Mouse (Mus musculus) brown adipose tissue, adult 24 weeks (tissue): Measurements from ENCODE around the gene Cdk5r2. TPM values are rescaled to one million over a fixed set of nuclear protein-coding genes. Genes with fewer than 3 reads are reported as not detected.
A peak's percentile ranks its signal among the peaks of the same experiment; 100 is the strongest.

Experiments
- H3K27ac ChIP-seq: fragments of 200-500 bp; replicated peaks from 2 replicates; pipeline ENCODE4 v1.5.1; 2012; ENCODE audit warnings: low read depth, mild to moderate bottlenecking, low read length
- H3K4me1 ChIP-seq: fragments of 200-500 bp; 2 replicates; pipeline ENCODE4 v1.6.1; 2012; ENCODE audit warnings: low read length, mixed read lengths; ENCODE audit not compliant: control insufficient read depth, insufficient read depth, insufficient read length
- H3K4me3 ChIP-seq: fragments of 200-500 bp; 2 replicates; pipeline ENCODE4 v1.5.1; 2012; ENCODE audit warnings: low read depth, mild to moderate bottlenecking, low read length, moderate library complexity; ENCODE audit not compliant: insufficient read depth
- polyA plus RNA-seq: library from polyadenylated mRNA; stranded (reverse); fragments of >200 nt; gene quantifications from 2 replicates; pipeline ENCODE4 v1.2.4, GENCODE M21; 2012; ENCODE audit not compliant: missing spikeins, insufficient read depth, insufficient read length

Gene Cdk5r2
- polyA plus RNA-seq, 1 experiment = not detected

DNA sequence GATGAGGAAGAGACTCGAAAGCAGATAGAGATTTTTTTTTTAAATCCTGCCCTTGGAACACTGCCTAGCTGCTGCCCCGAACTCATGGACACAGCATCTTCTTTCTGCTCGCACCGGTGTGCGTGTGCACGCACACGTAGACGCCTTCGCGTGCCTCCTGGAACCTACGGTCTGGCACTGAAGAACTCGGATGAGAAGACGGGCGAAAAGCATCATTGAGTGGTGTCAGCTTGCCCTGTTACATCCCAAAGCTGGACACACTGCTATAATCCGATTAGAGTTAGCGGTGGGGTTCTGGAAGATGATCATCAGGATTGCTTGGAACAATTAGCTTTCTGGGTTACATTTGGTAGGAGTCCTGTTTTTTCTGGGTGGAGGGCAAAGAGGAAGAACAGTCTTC is 4.1 kb downstream of the Cdk5r2 start:
- Histone ChIP-seq H3K4me3 (no peak overlapping the region), H3K27ac (no peak overlapping the region), H3K4me1 (no peaks in the 10 kb centered on the region)

DNA sequence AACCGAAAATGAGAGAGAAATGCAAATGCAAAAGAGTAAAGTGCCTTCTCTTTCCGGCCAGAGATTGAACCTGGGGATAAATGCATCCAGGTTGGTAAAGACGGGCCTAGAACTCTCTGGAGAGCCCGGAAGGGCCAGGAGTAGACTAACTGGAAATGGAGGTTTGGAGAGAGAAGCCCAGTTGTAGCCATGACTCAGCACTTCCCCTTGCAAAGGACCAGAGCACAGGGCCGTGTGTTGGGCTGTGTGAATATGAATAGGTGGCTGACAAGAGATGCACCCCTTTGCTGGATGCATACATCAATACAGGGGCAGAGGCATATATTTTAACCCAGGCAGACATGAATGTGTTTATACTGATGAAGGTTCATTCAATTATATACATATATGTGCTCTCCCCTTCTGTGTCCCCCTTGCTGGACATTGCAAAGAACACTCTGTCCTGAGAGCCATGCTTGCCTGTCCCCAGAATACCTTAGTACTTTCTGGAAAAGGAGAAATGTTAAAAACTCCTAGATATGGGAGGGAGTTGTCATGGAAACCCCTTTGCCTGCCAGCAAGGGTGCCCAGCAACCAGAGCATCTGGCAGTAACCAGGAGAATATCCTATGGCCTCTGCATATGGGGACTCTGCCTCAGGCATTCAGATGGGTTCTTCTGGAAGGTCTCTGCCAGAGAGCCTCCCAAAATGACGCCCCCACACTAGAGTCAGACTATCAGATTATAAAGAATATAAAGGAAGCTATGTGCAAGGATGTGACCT is 4.7 kb downstream of the Cdk5r2 start:
- no peaks in the 10 kb centered on the region for H3K4me1 ChIP-seq
- no peak overlapping the region for H3K4me3 ChIP-seq

DNA sequence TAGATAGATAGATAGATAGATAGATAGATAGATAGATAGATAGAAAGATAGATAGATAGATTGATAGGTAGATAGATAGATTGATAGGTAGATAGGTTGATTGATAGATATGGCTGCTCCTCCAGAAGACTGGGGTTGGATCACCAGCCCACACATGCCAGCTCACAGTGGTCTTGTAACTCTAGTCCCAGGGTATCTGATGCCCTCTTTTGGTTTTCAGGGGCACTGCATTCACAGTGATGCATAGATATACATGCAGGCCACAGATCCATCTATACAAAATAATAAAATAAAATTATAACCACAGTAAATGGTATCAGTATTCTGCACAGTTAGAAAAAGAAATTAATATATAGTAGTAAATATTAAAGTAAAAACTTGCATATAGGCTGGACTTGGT is 7.0 kb downstream of the Cdk5r2 start:
- Histone ChIP-seq H3K27ac (no peak overlapping the region), H3K4me3 (no peak overlapping the region), H3K4me1 (no peaks in the 10 kb centered on the region)

More for the DNA sequence above, 4.7 kb downstream of the Cdk5r2 start:
- H3K27ac ChIP-seq = no peak overlapping the region

DNA sequence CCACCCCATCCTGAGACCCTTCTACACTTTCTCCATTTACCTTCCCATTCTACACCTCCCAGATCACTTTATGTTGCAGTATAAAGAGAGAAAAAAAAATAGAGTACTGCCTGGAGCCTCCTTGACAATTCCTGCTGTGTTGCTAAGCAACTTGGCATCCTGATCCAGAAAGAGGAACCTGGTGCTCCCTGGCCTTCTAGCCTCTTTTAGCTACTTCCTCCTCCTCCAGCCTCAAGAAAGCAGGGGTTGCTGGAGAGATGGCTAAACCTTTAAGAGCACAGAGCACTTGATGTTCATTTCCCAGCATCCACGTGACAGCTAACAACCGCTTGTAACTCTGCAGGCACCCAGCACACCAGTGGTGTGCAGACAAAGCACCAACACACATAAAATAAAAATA is 17.5 kb downstream of the Cdk5r2 start:
- Histone ChIP-seq H3K4me3 (no peak overlapping the region), H3K27ac (no peak overlapping the region), H3K4me1 (no peaks in the 10 kb centered on the region)

DNA sequence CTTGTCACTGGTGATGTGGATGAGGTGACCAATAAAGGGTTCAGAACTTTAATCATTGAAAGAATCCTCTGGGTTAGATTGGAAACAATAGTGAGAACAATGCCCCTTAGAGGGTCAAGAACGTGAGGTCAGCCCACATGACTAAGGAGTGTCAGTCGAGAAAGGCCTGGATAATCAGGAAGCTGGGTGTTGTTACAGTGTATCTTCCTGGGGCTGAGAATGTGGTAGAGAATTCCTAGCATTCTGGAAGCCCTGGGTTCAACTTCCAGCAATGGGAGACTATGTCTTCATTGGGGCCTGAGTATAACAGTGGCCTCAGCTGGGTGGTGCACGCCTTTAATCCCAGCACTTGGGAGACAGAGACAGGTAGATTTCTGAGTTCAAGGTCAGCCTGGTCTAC is 22.5 kb downstream of the Cdk5r2 start:
- H3K27ac ChIP-seq = no peak overlapping the region
- H3K4me3 ChIP-seq = no peak overlapping the region
- H3K4me1 ChIP-seq = no peaks in the 10 kb centered on the region

DNA sequence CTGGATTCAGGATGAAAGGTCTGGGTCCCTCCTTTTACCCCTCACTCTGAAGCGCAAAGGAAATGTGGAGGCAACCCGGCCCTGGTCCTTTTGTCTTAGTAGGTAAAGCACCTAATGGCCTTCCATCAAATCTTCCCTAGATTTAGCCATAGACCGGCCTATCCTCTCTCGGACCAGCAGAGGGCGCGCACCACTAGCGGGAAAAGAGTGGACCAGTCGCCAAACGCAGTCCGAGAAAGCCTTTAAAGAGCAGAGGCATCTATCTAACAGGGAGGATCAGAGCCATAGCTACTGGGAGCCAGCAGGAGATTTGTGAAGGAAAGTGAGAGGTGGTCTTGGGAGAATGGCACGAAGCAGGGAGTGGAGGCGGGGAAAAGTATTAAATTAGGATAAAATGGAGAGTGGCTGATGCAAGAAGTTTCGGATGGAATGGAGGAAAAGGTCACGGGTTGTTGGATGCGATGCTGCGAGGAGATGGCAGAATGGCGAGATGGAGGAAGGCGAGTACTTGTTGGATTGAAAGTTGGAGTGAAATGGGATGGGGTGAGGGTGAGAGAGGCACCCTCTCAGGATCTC is 26.1 kb downstream of the Cdk5r2 start:
- Histone ChIP-seq H3K27ac (no peak overlapping the region), H3K4me1 (no peaks in the 10 kb centered on the region), H3K4me3 (no peak overlapping the region)

DNA sequence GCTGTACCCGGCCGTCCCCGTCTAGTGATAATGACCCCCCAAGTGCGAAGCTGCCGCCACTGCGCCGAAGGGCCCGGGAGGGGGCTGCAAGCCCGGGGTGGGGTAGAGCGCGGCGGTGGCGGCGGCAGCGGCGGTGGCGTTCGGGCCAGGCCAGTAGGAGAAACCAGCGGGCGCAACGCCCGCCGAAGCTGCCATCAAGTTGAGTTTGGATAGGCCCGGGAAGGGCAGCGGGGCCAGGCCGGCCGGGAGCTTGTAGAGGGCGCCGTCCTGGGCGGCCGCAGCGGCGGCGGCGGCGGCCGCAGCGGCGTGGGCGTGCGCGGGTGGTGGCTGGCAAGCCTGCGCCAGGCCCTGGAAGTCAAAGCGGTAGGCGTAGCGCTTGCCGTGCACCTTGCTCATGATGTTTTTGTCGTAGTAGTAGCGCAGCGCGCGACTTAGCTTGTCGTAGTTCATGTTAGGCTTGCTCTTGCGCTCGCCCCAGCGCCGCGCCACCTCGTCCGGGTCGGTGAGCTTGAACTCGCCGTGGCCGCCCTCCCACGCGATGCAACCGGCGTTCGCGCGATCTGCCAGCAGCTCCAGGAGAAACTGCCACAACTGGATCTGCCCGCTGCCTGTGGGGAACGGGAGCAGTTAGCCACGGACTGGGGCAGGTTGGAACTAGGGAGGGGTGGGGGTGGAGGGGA is 27.5 kb downstream of the Cdk5r2 start:
- Histone ChIP-seq H3K4me1 (no peaks in the 10 kb centered on the region), H3K4me3 (peak overlapping the region; percentile 35), H3K27ac (no peak overlapping the region)

DNA sequence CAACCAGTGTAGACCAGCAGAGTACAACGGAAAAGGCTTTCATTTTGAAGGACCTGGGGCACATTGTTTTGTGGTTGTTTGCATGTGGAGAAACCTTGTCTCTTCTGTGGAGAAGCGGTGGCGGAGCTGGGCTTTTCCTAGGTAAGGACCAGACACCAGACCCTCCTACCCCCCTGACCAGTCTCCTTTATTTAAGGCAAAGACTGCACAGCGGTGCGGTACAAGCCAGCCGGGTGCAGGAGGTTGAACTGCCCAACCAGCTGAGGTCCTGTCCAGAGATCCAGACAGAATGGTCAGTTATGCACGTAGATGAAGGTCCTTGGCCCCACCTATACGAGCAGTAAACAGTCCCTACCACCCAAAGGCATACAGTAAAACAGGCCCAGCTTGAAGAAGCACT is 28.1 kb downstream of the Cdk5r2 start:
- H3K4me3 ChIP-seq = peak overlapping the region; percentile 5; the same call in 1 of the 2 replicates
- H3K27ac ChIP-seq = no peak overlapping the region
- H3K4me1 ChIP-seq = no peaks in the 10 kb centered on the region

DNA sequence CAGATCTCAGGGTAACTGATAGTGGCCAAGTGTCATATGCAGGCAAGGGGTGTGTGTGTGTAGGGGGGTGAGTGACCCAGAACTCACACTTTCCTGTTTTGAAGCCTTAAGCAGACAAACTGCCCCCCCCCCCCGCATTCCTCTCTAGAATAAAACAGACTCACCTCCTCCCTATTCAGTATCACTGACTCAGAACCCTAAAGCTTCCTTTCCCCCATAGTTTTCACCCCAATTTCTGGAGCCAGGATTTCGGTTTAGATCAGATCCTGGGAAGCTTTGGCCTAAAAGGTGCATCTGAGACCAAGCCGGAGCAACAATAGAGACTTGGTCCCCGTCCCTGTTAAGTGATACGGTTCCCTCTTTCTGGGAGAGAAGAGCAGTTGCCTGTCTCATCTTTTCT is 28.7 kb downstream of the Cdk5r2 start:
- Histone ChIP-seq H3K27ac (no peak overlapping the region), H3K4me3 (no peak overlapping the region), H3K4me1 (no peaks in the 10 kb centered on the region)

DNA sequence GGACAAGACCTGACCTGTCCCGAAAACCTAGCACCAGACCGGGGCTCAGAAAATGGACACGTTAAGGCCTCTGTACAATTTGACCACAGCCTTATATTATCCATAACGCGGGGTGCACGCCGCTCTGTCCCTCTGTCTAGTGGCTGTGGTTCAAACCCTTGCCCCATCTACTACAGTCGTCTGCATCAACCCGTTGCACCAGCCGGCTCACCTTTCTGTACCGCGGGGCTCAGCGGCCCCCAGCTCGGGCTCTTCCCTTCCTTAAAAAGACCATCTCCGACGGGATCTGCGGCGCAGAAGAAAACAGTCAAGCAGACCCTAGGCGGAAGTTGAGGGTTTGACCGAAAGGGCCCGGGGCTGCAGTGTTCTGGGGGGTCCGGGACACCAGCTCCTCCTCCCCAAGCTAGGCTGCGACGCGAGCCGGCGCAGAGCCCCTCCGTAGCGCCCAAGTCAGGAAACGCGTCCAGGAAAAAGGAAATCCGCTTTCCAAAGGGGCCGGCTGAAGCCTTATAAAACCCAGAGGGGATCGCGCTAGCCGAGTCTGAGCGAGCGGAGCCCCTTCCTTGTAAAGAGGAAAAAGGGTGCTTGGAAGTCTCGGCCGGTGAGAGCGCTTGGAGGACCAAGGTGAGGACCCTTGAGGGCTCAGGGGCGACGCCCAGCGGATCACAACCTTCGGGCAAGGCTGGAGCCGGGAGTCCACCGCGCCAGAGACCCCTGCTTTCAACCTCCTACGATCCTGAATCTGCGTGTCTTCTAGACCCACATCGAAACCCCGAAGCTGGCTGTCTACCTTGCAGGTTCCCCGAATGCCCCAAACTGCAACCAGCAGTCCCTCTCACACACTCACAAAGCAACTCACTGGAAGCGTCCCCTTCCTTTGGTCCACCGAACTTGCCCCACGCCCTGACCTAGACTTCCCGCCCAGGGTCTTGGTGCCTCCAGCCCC is 29.7 kb downstream of the Cdk5r2 start:
- Histone ChIP-seq H3K4me3 (peak overlapping the region; percentile 26; the same call in 1 of the 2 replicates), H3K4me1 (no peaks in the 10 kb centered on the region), H3K27ac (no peak overlapping the region)

DNA sequence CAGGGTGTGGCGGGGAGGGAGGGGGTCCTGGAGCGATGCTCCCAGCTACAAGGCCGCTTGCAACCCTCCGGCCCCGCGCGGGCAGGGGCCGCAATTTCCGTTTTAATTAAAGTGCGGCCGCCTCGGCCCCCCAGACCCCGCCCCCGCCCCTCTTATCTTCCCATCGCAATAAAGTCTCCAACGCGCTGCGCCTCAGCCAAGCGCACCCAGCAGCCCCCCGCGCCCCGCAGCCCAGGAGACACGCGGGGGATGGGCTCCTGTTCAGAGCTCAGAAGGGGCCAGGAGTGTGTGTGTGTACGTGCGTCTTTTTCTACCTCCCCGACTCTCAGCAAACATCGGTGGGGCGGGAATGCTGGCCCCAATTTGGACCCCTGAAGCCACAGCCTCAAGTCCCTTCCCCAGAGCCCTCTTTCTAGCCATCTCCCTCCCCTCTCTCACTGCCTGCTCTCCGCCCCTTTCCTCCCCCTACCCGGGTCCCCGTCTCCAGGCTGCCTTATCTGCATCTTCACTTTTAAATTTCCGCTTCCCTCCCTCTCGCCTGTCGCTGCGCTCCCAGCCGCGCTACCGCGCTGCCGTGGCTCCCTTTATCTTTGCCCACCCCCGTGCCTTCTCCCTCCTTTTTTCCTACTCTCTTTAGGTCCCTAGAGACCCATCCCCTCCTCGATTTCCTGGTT is 30.8 kb downstream of the Cdk5r2 start, which contains the start of gene Fev:
TSS of gene Fev (minus strand) at position 51 of the 674 bp plus-strand sequence.
- H3K4me1 ChIP-seq = no peaks in the 10 kb centered on the region
- no peak within 1 kb of the TSS for H3K27ac ChIP-seq
- peak within 1 kb of the TSS; percentile 26; the same call in 1 of the 2 replicates for H3K4me3 ChIP-seq

DNA sequence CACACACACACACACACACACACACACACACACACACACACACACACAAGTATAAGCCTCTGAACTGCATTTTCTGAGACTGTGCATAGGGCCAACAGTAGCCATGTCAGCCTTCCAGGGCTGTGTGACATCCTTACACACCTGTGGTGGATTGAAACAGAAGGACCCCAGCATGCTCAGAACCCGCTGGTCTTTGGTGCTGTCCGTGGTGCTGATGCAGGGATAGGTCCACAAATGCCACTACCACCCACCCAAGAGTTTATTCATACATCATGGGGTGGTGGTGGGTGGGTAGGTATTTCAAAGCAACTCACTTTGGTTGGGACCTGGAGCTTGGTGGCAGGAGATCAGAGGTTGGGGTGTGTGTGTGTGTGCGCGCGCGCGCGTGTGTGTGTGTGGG is 36.8 kb downstream of the Cdk5r2 start:
- Histone ChIP-seq H3K4me1 (no peaks in the 10 kb centered on the region), H3K27ac (no peak overlapping the region), H3K4me3 (no peak overlapping the region)

DNA sequence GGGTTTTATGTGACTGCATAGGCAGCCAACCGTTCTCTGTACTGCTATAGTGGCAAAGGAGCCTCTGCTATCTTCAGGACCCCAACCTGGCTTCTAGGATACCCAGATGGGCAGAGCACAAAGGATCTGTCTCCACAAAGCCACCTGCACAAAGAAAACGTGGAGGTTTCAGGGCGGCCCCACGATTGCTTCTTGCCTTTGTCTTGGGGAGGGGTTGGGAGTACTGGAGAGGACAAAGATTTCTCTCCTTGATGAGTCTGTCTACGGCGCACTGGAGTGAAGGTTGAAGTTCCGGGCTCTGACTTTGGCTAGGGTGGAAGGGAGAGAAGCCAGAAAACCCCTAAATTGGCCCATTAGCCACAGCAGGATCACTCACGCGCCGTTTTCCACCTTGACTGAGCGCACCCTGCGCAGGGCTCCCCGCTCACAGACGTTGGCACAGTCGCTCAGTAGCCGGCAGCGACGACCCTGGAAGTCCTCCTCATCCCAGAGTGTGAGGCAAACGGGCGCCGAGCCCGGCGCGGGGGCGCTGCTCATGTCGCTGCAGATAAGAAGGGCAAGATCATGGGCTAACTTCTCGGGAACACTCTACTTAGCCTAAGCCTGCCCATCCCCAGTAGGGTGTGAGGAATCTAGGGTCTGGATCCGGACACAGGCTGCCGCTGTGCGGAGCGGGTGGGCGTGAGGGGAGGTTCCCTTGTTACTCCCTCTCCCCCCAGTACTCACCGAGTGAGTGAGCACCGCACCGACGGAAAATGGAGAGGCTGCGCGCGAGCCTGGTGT is 37.8 kb downstream of the Cdk5r2 start:
- Histone ChIP-seq H3K4me1 (no peaks in the 10 kb centered on the region), H3K27ac (no peak overlapping the region), H3K4me3 (no peak overlapping the region)
